Comparison of ENCODE assay signal across 9 mouse cellular contexts in the genomic region with DNA sequence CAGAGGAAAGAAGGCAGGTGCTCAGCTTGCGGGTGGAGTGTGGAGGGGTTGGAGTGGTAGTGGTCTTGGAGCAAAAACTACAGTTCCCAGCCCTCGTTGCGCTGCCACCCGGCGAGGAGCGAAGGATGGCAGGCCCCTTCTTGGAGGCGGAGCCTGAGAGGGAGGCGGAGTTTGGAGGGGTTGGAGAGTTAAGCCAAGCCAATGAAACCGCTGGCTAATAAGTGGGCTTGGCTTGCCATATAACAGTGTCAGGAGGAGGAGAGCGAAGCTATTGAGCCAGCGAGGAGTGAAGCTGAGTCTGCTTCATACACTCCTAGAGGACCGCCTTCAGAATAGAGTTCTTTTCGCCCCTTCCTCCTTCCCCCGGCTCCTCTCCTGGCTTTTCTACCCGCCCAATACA. TPM values are rescaled to one million over a fixed set of nuclear protein-coding genes. Genes with fewer than 3 reads are reported as not detected.
DNase-seq lines count a peak whose midpoint lies in the region; ATAC-seq lines count a peak whose summit lies in the region.
"Had no signal": no experiment of that assay in that cellular context is flagged by ENCODE, and none has a peak within 500 bp of the region (broad histone marks: within the 10 kb centered on the region; RNA-seq: fewer than 3 reads in every experiment).

Kcnn3 (plus strand) TSS at position 271 of the 400 bp plus-strand sequence.

- H3K4me3 ChIP-seq in liver, embryonic 15.5 days (replicated peaks) = peak within 1 kb of the TSS; percentile 24
- H3K4me3 ChIP-seq in neural tube, embryonic 12.5 days = peak within 1 kb of the TSS; percentile 41
- H3K4me3 ChIP-seq: erythroblast, embryonic 14.5 days had no signal

- H3K4me2 ChIP-seq in liver, embryonic 15.5 days = peak within 1 kb of the TSS; percentile 45
- peak within 1 kb of the TSS; percentile 91 for H3K4me2 ChIP-seq in neural tube, embryonic 12.5 days (replicated peaks)

- peaks cover 16% of the 10 kb centered on the region for H3K4me1 ChIP-seq in liver, embryonic 15.5 days (replicated peaks)
- peaks cover 32% of the 10 kb centered on the region for H3K4me1 ChIP-seq in neural tube, embryonic 12.5 days

- H3K36me3 ChIP-seq in liver, embryonic 15.5 days (replicated peaks) = no peaks in the 10 kb centered on the region
- H3K36me3 ChIP-seq in neural tube, embryonic 12.5 days = no peaks in the 10 kb centered on the region

- ATAC-seq in frontal cortex, adult (ENCODE audit: low TSS enrichment) = peak; percentile 94
- ATAC-seq in liver, embryonic 15.5 days (ENCODE audit: insufficient read depth) = peak; percentile 62
- ATAC-seq in neural tube, embryonic 12.5 days (ENCODE audit: low FRiP score, low read depth) = peak; percentile 94

- WGBS in liver, embryonic 15.5 days (ENCODE audit: insufficient replicate concordance) = under 1% methylated on average over 15 of the region's 15 CpGs
- WGBS in neural tube, embryonic 12.5 days = 1% methylated on average over 15 of the region's 15 CpGs

- no peak within 1 kb of the TSS for H3K9ac ChIP-seq in liver, embryonic 15.5 days
- H3K9ac ChIP-seq in neural tube, embryonic 12.5 days = peak within 1 kb of the TSS; percentile 53

- no peak within 1 kb of the TSS for H3K27ac ChIP-seq in liver, embryonic 15.5 days (replicated peaks)
- H3K27ac ChIP-seq in neural tube, embryonic 12.5 days = no peak within 1 kb of the TSS

- DNase-seq in MEL-GATA-1-ER (ENCODE audit: extremely low read depth, low read depth) = peak; percentile 90
- peak; percentile 31 for DNase-seq in cerebellum, adult 8-10 months
- peak; percentile 79 to 83 for DNase-seq in heart, postnatal 36 days
- DNase-seq in layer of hippocampus, adult 11-12 months (ENCODE audit: low spot score) = peak; percentile 90
- DNase-seq in testis, postnatal 10 days (ENCODE audit: low spot score) = peak; percentile 89

- intact Hi-C loops in heart, postnatal 36 days (cut with DNase I) = loop anchor here (2.0 to 10.0 kb wide), 2 partner anchors 59 to 335 kb away; no protein-coding TSS in a partner anchor

- peaks cover 65% of the 10 kb centered on the region for H3K27me3 ChIP-seq in liver, embryonic 15.5 days
- peaks cover 31% of the 10 kb centered on the region for H3K27me3 ChIP-seq in neural tube, embryonic 12.5 days (replicated peaks)

- no peaks in the 10 kb centered on the region; the same call in 1 of the 2 replicates for H3K9me3 ChIP-seq in liver, embryonic 15.5 days (replicated peaks)
- peaks cover 10% of the 10 kb centered on the region; the same call in 1 of the 2 replicates for H3K9me3 ChIP-seq in neural tube, embryonic 12.5 days

RNA-seq across cellular contexts. Expression of gene Kcnn3, which starts in this region (rescaled TPM):
- 1 to 10 TPM; 1.9 to 2.3 TPM for total RNA-seq in heart, postnatal 36 days (2021)
- polyA plus RNA-seq in liver, embryonic 15.5 days (2015; fragmentation: Nextera tagmentation; extraction: Ambion mirVana) = 0.03 and 0.08 TPM in 2 replicates
- polyA plus RNA-seq in neural tube, embryonic 12.5 days (2016; fragmentation: Nextera tagmentation; extraction: Ambion mirVana) = 2.7 and 3.4 TPM in 2 replicates

Comparison
In these comparisons a context has a peak if more than half of its experiments do, and no peak if none do; other contexts are left out.
1. Peak in ATAC-seq, H3K4me3 ChIP-seq and H3K4me2 ChIP-seq in liver, embryonic 15.5 days; RNA of the gene not detected or under 1 TPM.
2. DNase-seq: peak in every context shown above with its lines; median percentile 90 in MEL-GATA-1-ER; 90 in layer of hippocampus, adult 11-12 months; 89 in testis, postnatal 10 days; 81 in heart, postnatal 36 days; 31 in cerebellum, adult 8-10 months.